Mouse (Mus musculus): ENCODE results near the gene Gm49711. TPM values are rescaled to one million over a fixed set of nuclear protein-coding genes. Genes with fewer than 3 reads are reported as not detected.
A peak's percentile ranks its signal among the peaks of the same experiment; 100 is the strongest.

The Gm49711 gene
- polyA plus RNA-seq, 1 experiment from 2014 or later: 0.15 TPM

GRCm38 (mm10) chr16:92103572-92104331 lies 45.6 kb downstream of the Gm49711 start:
- Histone ChIP-seq H3K27ac (ENCODE audit: poor library complexity, severe bottlenecking) (peak overlapping the region; percentile 94), H3K9ac (peak overlapping the region; percentile 22; the same call in 1 of the 2 replicates), H3K9me3 (replicated peaks) (no peaks in the 10 kb centered on the region), H3K4me3 (no peak overlapping the region), H3K4me1 (replicated peaks) (peaks cover 23% of the 10 kb centered on the region), H3K27me3 (replicated peaks) (no peaks in the 10 kb centered on the region), H3K4me2 (no peak overlapping the region), H3K36me3 (peaks cover 18% of the 10 kb centered on the region)
- ATAC-seq (ENCODE audit: insufficient number of reproducible peaks, low FRiP score): peak; percentile 83
- 31% methylated on average over 9 of the region's 9 CpGs for WGBS

DNA sequence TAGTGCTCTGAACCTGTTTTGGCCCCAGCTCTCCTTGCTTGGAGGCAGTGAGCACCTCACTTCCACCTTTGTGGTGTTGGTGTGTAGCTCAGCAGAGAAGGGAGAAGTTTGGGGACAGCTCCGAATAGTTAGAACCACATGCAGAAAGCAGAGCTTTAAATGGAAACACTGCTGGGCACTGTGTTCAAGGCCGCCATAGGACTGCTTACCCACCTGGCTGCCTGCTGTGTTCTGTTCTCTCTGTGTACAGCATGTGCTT lies 46.1 kb downstream of the Gm49711 start:
- H3K9ac ChIP-seq: peak overlapping the region; percentile 22; the same call in 1 of the 2 replicates
- peak overlapping the region; percentile 94 for H3K27ac ChIP-seq (ENCODE audit: poor library complexity, severe bottlenecking)
- H3K4me1 ChIP-seq (replicated peaks): peaks cover 23% of the 10 kb centered on the region
- 85% methylated on average over 2 of the region's 2 CpGs for WGBS
- H3K36me3 ChIP-seq: peaks cover 18% of the 10 kb centered on the region
- H3K9me3 ChIP-seq (replicated peaks): no peaks in the 10 kb centered on the region
- no peak overlapping the region for H3K4me2 ChIP-seq
- H3K27me3 ChIP-seq (replicated peaks): no peaks in the 10 kb centered on the region
- ATAC-seq (ENCODE audit: insufficient number of reproducible peaks, low FRiP score): no peak
- no peak overlapping the region for H3K4me3 ChIP-seq

DNA sequence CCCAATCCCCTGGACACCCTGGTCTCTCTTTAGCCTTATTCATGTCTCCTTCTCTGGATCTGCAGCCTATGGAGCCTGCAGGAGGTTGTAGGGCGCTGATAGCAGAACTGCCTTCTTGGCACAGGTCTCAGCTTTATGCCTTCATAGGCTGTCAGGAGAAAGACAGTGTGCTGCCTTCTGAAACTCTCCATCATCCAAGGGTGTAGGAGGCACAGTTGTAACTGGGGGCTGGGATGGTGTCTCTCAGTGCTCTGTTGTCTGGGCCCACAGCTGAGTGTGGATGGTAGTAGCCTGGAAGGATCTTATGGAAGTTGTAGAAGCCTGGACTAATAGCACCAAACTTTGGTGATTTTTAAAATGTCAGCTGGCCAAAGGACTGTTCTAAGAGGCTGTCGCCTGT lies 46.8 kb downstream of the Gm49711 start:
- H3K36me3 ChIP-seq: peaks cover 13% of the 10 kb centered on the region
- ATAC-seq (ENCODE audit: insufficient number of reproducible peaks, low FRiP score): no peak
- H3K9ac ChIP-seq: no peak overlapping the region
- H3K9me3 ChIP-seq (replicated peaks): no peaks in the 10 kb centered on the region
- no peak overlapping the region for H3K4me2 ChIP-seq
- peaks cover 23% of the 10 kb centered on the region for H3K4me1 ChIP-seq (replicated peaks)
- 90% methylated on average over 2 of the region's 2 CpGs for WGBS
- no peak overlapping the region for H3K27ac ChIP-seq (ENCODE audit: poor library complexity, severe bottlenecking)
- no peak overlapping the region for H3K4me3 ChIP-seq
- H3K27me3 ChIP-seq (replicated peaks): no peaks in the 10 kb centered on the region

GRCm38 (mm10) chr16:92105631-92106030 lies 47.5 kb downstream of the Gm49711 start:
- Histone ChIP-seq H3K36me3 (peaks cover 6% of the 10 kb centered on the region), H3K9ac (no peak overlapping the region), H3K9me3 (replicated peaks) (no peaks in the 10 kb centered on the region), H3K27ac (ENCODE audit: poor library complexity, severe bottlenecking) (no peak overlapping the region), H3K4me1 (replicated peaks) (peaks cover 23% of the 10 kb centered on the region), H3K4me3 (no peak overlapping the region), H3K27me3 (replicated peaks) (no peaks in the 10 kb centered on the region), H3K4me2 (no peak overlapping the region)
- 78% methylated on average over 3 of the region's 3 CpGs for WGBS
- ATAC-seq (ENCODE audit: insufficient number of reproducible peaks, low FRiP score): no peak

DNA sequence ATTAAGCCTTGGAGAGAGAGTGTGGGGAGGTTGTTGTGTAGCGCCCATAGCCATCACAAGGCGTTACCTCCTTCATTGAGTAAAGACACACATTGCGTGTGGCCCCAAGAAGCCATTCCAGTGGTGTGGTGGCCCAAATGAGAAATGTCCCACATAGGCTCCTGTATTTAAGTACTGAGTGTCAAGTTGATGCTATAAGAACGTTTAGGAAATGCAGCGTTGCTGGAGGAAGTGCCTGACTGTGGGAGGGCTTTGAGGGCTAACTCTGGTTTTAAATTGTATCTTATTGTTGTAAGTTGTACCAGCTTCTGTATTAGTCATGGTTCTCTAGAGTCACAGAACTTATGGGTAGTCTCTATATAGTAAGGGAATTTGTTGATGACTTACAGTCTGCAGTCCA lies 49.2 kb downstream of the Gm49711 start:
- Histone ChIP-seq H3K9ac (no peak overlapping the region), H3K4me1 (replicated peaks) (peaks cover 19% of the 10 kb centered on the region), H3K27ac (ENCODE audit: poor library complexity, severe bottlenecking) (no peak overlapping the region), H3K4me2 (no peak overlapping the region), H3K9me3 (replicated peaks) (no peaks in the 10 kb centered on the region), H3K36me3 (peaks cover 11% of the 10 kb centered on the region), H3K27me3 (replicated peaks) (no peaks in the 10 kb centered on the region), H3K4me3 (no peak overlapping the region)
- no peak for ATAC-seq (ENCODE audit: insufficient number of reproducible peaks, low FRiP score)
- 88% methylated on average over 5 of the region's 5 CpGs for WGBS

DNA sequence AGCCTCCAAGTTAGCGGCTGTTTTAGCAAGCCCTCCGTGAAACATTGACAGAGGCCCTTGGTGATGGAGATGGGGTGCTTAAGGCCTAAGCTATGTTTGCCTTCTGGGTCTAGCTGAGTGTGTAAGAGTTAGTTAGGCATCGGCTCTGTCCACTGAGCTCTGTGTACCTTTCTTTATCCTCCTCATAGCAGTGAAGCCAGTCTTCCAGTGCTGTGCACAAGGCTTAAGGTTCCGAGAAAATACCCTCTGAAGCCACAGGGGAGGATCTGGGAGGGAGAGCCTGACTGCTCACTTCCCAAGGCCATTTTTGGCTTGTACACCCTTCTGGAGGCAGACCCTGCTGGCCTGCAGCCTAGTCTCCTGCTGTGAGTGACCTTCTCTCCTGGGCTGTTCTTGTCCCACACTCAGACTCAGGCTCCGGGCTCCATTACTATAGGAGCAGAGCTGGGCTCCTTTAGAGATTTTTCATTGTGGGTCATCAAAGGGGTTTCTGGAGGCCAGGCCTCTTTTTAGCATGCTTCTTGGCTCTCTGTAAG lies 56.7 kb downstream of the Gm49711 start:
- Histone ChIP-seq H3K4me1 (replicated peaks) (peaks cover 35% of the 10 kb centered on the region), H3K27ac (ENCODE audit: poor library complexity, severe bottlenecking) (no peak overlapping the region), H3K27me3 (replicated peaks) (no peaks in the 10 kb centered on the region), H3K9me3 (replicated peaks) (no peaks in the 10 kb centered on the region), H3K9ac (no peak overlapping the region), H3K4me3 (no peak overlapping the region), H3K4me2 (no peak overlapping the region), H3K36me3 (peaks cover 17% of the 10 kb centered on the region)
- ATAC-seq (ENCODE audit: insufficient number of reproducible peaks, low FRiP score): no peak
- WGBS: 77% methylated on average over 5 of the region's 5 CpGs

- peaks cover 35% of the 10 kb centered on the region for H3K4me1 ChIP-seq (replicated peaks)
- no peaks in the 10 kb centered on the region for H3K9me3 ChIP-seq (replicated peaks)
- WGBS: 39% methylated on average over 20 of the region's 20 CpGs
- H3K9ac ChIP-seq: no peak overlapping the region
- no peaks in the 10 kb centered on the region for H3K27me3 ChIP-seq (replicated peaks)
- 0 out of 2 replicates have a peak overlapping the region, but pooled peaks have one; percentile 5 for H3K4me3 ChIP-seq
- peaks cover 17% of the 10 kb centered on the region for H3K36me3 ChIP-seq
- peak overlapping the region; percentile 39 for H3K4me2 ChIP-seq
- H3K27ac ChIP-seq (ENCODE audit: poor library complexity, severe bottlenecking): no peak overlapping the region
- no peak for ATAC-seq (ENCODE audit: insufficient number of reproducible peaks, low FRiP score)
Observed at GRCm38 (mm10) chr16:92115611-92116421, 57.7 kb downstream of the Gm49711 start.

GRCm38 (mm10) chr16:92117337-92118209 lies 59.5 kb downstream of the Gm49711 start:
- Histone ChIP-seq H3K9ac (no peak overlapping the region), H3K4me3 (no peak overlapping the region), H3K4me1 (replicated peaks) (peaks cover 35% of the 10 kb centered on the region), H3K27me3 (replicated peaks) (no peaks in the 10 kb centered on the region), H3K27ac (ENCODE audit: poor library complexity, severe bottlenecking) (no peak overlapping the region), H3K9me3 (replicated peaks) (no peaks in the 10 kb centered on the region), H3K36me3 (peaks cover 6% of the 10 kb centered on the region), H3K4me2 (no peak overlapping the region)
- ATAC-seq (ENCODE audit: insufficient number of reproducible peaks, low FRiP score): no peak
- WGBS: 62% methylated on average over 9 of the region's 9 CpGs

- ATAC-seq (ENCODE audit: insufficient number of reproducible peaks, low FRiP score): no peak
- no peaks in the 10 kb centered on the region; the same call in 1 of the 2 replicates for H3K36me3 ChIP-seq
- H3K4me2 ChIP-seq: no peak overlapping the region
- no peaks in the 10 kb centered on the region for H3K27me3 ChIP-seq (replicated peaks)
- H3K4me1 ChIP-seq (replicated peaks): peaks cover 35% of the 10 kb centered on the region
- no peak overlapping the region for H3K4me3 ChIP-seq
- no peak overlapping the region for H3K27ac ChIP-seq (ENCODE audit: poor library complexity, severe bottlenecking)
- 67% methylated on average over 13 of the region's 13 CpGs for WGBS
- H3K9me3 ChIP-seq (replicated peaks): peaks cover under 1% of the 10 kb centered on the region; the same call in 1 of the 2 replicates
- H3K9ac ChIP-seq: no peak overlapping the region
Observed at GRCm38 (mm10) chr16:92119013-92119515, 60.9 kb downstream of the Gm49711 start.

DNA sequence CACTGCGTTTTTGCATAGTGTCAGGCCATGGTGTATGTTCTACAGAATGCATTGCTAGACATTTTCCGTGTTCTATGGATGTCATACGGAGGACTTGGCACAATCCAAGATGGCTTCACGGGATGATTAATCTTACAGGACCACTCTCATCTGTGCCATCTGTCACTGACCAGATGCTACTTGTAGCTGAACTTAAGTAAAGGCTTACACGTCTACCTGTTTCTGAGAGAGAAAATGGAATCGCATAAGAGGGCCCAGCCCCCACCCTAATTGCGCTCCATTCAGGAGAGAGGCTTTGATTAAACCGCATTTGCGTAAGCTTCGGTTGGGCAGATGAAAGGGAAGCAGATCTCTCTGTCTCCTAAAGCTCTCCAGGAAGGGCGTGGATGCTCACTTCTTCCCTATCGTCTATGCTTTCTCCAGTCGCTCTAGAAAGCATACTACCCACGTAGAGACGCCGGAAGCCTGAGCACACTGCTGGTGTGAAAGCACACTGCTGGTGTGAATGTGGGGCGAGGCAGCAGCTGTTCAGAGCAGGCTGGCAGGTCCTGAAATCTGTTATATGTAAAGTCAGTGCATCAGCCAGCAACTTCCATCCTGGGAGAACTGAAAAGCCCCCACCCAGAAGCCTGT lies 62.9 kb downstream of the Gm49711 start:
- WGBS: 80% methylated on average over 17 of the region's 17 CpGs
- H3K4me3 ChIP-seq: no peak overlapping the region
- peaks cover 13% of the 10 kb centered on the region for H3K9me3 ChIP-seq (replicated peaks)
- no peak overlapping the region for H3K9ac ChIP-seq
- no peaks in the 10 kb centered on the region for H3K36me3 ChIP-seq
- no peak for ATAC-seq (ENCODE audit: insufficient number of reproducible peaks, low FRiP score)
- no peaks in the 10 kb centered on the region for H3K27me3 ChIP-seq (replicated peaks)
- H3K4me1 ChIP-seq (replicated peaks): peaks cover 19% of the 10 kb centered on the region
- H3K27ac ChIP-seq (ENCODE audit: poor library complexity, severe bottlenecking): no peak overlapping the region
- no peak overlapping the region for H3K4me2 ChIP-seq
